Mouse (Mus musculus): ENCODE results near the gene Piezo1. TPM values are rescaled to one million over a fixed set of nuclear protein-coding genes. Genes with fewer than 3 reads are reported as not detected.

Piezo1 gene
- polyA plus RNA-seq, 1 experiment = 156 TPM

DNA sequence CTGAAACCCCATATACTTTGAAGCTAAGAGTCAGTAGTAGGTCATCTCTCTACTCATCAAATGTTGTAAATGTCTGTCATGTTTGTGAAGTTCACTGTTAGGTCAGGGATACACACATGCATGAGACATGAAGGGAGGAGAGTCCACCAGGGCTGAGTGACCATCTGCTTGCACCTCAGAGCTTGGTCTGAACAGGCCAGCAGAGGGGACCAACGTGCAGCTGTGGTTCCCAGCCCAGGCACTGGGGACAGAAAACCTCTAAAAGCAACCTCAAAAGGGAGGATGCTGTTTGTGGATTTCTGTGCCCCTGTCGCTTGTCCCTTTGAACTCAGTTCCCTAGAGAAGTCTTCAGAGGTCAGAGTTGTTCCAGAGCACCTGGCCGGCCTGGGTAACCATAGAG lies 105.9 kb downstream of the Piezo1 start:
- Histone ChIP-seq H3ac (ENCODE audit: control insufficient read depth, insufficient read length) (no peak overlapping the region), H3K27me3 (ENCODE audit: control insufficient read depth, insufficient read depth, insufficient read length) (no peaks in the 10 kb centered on the region), H3K79me2 (ENCODE audit: control insufficient read depth, insufficient read depth) (peaks cover 16% of the 10 kb centered on the region), H3K4me2 (ENCODE audit: low read depth) (peak overlapping the region; percentile 84), H3K4me3 (no peak overlapping the region), H3K36me3 (ENCODE audit: control insufficient read depth, insufficient read depth) (no peaks in the 10 kb centered on the region)
- TF ChIP-seq E2F4 (IDR thresholded peaks at IDR 0.05; ENCODE audit: insufficient read depth) = no peak
- TF ChIP-seq TCF3 (IDR thresholded peaks at IDR 0.05; ENCODE audit: insufficient read length, low read depth) = no peak
- peak in 1 of 3 experiments; percentile 40 for TF ChIP-seq MYOG (IDR thresholded peaks at IDR 0.05; ENCODE audit: control insufficient read depth in 1 of 3, insufficient read depth in 1 of 3, insufficient read length in 2 of 3, low read depth in 2 of 3)
- peak in 1 of 3 experiments; percentile 18 for TF ChIP-seq MYOD1 (IDR thresholded peaks at IDR 0.05; ENCODE audit: control insufficient read depth in 1 of 3, insufficient read length in 2 of 3, low read depth in 2 of 3)

DNA sequence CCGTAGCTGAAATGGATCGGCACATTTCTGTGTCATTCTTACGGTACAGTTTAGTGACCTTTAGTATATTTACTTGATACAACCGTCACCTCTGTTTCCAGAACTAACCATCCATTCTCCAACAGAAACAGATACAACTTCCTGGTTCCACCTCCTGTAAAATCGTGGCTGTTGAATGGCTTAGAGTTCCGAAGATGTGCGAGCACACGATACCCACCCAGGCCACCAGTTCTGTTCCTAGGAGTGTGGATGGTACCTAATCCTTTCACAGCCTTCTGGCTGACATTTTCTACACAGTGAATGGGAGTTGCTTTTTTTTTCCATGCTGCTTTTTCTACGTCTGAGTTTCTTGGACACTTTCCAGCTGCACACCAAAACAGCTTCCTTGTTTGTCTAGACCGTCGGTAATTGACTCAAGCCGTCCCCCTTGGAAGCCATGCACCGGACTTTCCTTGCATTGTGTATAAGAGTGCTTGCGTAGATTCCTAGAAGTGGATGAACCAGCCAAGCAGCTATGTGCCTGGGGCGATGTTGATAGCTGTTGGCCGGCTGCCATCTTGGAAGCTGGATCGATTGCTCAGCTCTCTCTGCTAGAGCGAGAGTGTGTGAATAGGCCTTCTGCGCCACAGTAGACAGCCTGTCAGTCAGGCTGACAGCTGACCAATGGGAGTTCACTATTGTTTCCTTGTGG lies 106.9 kb downstream of the Piezo1 start:
- Histone ChIP-seq H3K36me3 (ENCODE audit: control insufficient read depth, insufficient read depth) (no peaks in the 10 kb centered on the region), H3K79me2 (ENCODE audit: control insufficient read depth, insufficient read depth) (peaks cover 16% of the 10 kb centered on the region), H3K4me2 (ENCODE audit: low read depth) (peak overlapping the region; percentile 84), H3K27me3 (ENCODE audit: control insufficient read depth, insufficient read depth, insufficient read length) (no peaks in the 10 kb centered on the region), H3K4me3 (peak overlapping the region; percentile 65), H3ac (ENCODE audit: control insufficient read depth, insufficient read length) (peak overlapping the region; percentile 13)
- TF ChIP-seq POLR2A (IDR thresholded peaks at IDR 0.05; ENCODE audit: insufficient read length, low read depth) = peak; percentile 29
- no peak for TF ChIP-seq TCF12 (IDR thresholded peaks at IDR 0.05; ENCODE audit: insufficient read depth, poor library complexity, severe bottlenecking)

DNA sequence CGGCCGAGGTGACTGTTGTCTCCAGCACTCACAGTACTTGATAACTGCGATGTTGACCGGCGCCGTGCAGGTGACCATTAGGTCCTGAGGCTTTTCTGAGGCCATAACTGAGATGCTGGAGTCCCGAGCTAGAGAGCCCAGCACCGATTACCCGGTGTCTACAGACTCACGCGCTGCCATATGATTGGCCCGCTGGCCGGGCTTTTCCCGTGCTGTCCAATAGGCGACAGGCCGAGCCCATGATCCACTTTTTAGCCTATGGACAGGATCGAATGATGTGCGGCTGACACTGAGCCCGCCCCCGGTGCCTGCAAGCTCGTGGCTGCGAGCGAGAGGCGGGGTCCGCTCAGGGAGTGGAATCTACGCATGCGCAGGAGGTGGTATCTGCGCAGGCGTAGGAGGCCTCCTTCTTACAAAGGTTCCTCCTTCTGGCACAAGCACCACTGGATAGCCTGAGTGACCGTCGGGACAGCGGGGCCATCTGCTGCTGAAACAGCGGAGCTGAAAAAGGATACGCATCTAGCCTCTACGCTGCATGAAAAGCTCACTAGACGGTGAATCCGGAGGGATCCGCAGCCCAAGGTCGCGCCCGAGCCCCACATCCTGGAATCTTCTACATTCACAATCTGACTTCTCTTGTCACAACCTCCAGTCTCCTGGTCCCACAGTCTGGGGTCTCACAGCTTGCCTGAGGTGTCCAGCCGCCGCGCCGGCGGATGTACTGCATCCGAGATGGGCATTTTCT lies 107.7 kb downstream of the Piezo1 start, which contains the start of gene Mvd:
Gene Mvd, minus strand, starts transcription at position 161 of the 745 bp plus-strand sequence.
- Histone ChIP-seq H3K4me3 (peak within 1 kb of the TSS; percentile 65), H3ac (ENCODE audit: control insufficient read depth, insufficient read length) (peak within 1 kb of the TSS; percentile 13), H3K79me2 (ENCODE audit: control insufficient read depth, insufficient read depth) (peaks cover 16% of the 10 kb centered on the region), H3K4me2 (ENCODE audit: low read depth) (peak within 1 kb of the TSS; percentile 91), H3K36me3 (ENCODE audit: control insufficient read depth, insufficient read depth) (peaks cover 4% of the 10 kb centered on the region), H3K27me3 (ENCODE audit: control insufficient read depth, insufficient read depth, insufficient read length) (no peaks in the 10 kb centered on the region)
- TF ChIP-seq MYOD1 (IDR thresholded peaks at IDR 0.05; ENCODE audit: control insufficient read depth in 1 of 3, insufficient read length in 2 of 3, low read depth in 2 of 3) = peak in 2 of 3 experiments; percentile 6 to 11
- TF ChIP-seq REST (IDR thresholded peaks at IDR 0.05; ENCODE audit: insufficient read depth, insufficient read length) = no peak
- TF ChIP-seq TCF12 (IDR thresholded peaks at IDR 0.05; ENCODE audit: insufficient read depth, poor library complexity, severe bottlenecking) = no peak
- TF ChIP-seq MYOG (IDR thresholded peaks at IDR 0.05; ENCODE audit: control insufficient read depth in 1 of 3, insufficient read depth in 1 of 3, insufficient read length in 2 of 3, low read depth in 2 of 3) = peak in 1 of 3 experiments; percentile 4
- peak; percentile 95 for TF ChIP-seq POLR2AphosphoS2 (IDR thresholded peaks at IDR 0.05; ENCODE audit: insufficient read length, low read depth)
- TF ChIP-seq E2F4 (IDR thresholded peaks at IDR 0.05; ENCODE audit: insufficient read depth) = no peak
- TF ChIP-seq MAX (IDR thresholded peaks at IDR 0.05; ENCODE audit: low read depth) = no peak
- TF ChIP-seq POLR2A (IDR thresholded peaks at IDR 0.05; ENCODE audit: insufficient read length, low read depth) = peak; percentile 94
- peak; percentile 28 for TF ChIP-seq SRF (IDR thresholded peaks at IDR 0.05; ENCODE audit: control insufficient read depth, insufficient read length, low read depth)

DNA sequence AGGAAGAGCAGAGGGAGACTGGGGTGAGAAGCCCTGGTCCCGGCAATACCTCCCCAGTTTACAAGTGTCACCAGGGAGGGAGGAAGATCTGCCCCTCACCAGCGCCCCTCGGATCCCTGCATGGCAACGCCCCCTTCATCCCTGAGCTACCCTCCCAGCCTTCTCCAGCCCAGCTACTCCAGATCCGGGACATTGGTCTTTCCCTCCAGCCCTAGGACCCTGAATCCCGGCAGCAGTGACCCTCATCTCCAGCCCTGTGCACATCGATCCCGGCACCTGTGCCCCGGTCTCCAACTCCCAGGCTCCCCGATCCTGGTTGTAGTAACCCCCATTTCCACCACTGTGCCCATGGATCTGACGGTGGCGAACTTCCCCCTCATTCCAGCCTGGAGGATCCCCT lies 108.3 kb downstream of the Piezo1 start:
- Histone ChIP-seq H3ac (ENCODE audit: control insufficient read depth, insufficient read length) (peak overlapping the region; percentile 13), H3K27me3 (ENCODE audit: control insufficient read depth, insufficient read depth, insufficient read length) (no peaks in the 10 kb centered on the region), H3K79me2 (ENCODE audit: control insufficient read depth, insufficient read depth) (peaks cover 16% of the 10 kb centered on the region), H3K4me2 (ENCODE audit: low read depth) (peak overlapping the region; percentile 91), H3K4me3 (peak overlapping the region; percentile 65), H3K36me3 (ENCODE audit: control insufficient read depth, insufficient read depth) (peaks cover 4% of the 10 kb centered on the region)
- TF ChIP-seq TCF12 (IDR thresholded peaks at IDR 0.05; ENCODE audit: insufficient read depth, poor library complexity, severe bottlenecking) = no peak
- no peak for TF ChIP-seq POLR2AphosphoS2 (IDR thresholded peaks at IDR 0.05; ENCODE audit: insufficient read length, low read depth)
- TF ChIP-seq POLR2A (IDR thresholded peaks at IDR 0.05; ENCODE audit: insufficient read length, low read depth) = no peak
- TF ChIP-seq E2F4 (IDR thresholded peaks at IDR 0.05; ENCODE audit: insufficient read depth) = no peak
- TF ChIP-seq CEBPB (IDR thresholded peaks at IDR 0.05; ENCODE audit: insufficient read depth, poor library complexity, severe bottlenecking) = no peak
- no peak for TF ChIP-seq TCF3 (IDR thresholded peaks at IDR 0.05; ENCODE audit: insufficient read length, low read depth)
- TF ChIP-seq SRF (IDR thresholded peaks at IDR 0.05; ENCODE audit: control insufficient read depth, insufficient read length, low read depth) = no peak
- TF ChIP-seq USF1 (IDR thresholded peaks at IDR 0.05; ENCODE audit: low read depth) = no peak
- TF ChIP-seq MAX (IDR thresholded peaks at IDR 0.05; ENCODE audit: low read depth) = no peak

DNA sequence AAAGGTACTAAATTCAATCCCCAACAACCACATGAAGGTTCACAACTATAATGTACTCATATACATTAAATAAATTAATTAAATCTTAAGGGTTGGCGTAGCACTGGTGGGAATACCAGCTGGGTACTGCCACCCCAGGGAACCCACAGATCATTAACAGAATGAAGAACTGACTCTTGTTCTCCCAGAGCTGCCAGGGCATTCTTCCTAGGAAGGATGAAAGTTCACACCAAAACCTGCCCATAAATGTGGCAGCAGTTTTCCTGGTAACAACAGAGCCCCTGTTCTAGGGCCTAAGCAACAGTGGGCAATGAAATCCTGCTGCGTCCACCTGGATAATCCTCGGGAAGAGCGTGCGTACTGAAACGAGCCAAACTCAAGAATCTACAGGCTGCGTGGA lies 108.8 kb downstream of the Piezo1 start:
- H3K4me2 ChIP-seq (ENCODE audit: low read depth) = peak overlapping the region; percentile 91
- peaks cover 4% of the 10 kb centered on the region for H3K36me3 ChIP-seq (ENCODE audit: control insufficient read depth, insufficient read depth)
- peaks cover 16% of the 10 kb centered on the region for H3K79me2 ChIP-seq (ENCODE audit: control insufficient read depth, insufficient read depth)
- H3K4me3 ChIP-seq = peak overlapping the region; percentile 65
- H3K27me3 ChIP-seq (ENCODE audit: control insufficient read depth, insufficient read depth, insufficient read length) = no peaks in the 10 kb centered on the region
- TF ChIP-seq USF1 (IDR thresholded peaks at IDR 0.05; ENCODE audit: low read depth) (no peak), TCF3 (IDR thresholded peaks at IDR 0.05; ENCODE audit: insufficient read length, low read depth) (no peak), REST (IDR thresholded peaks at IDR 0.05; ENCODE audit: insufficient read depth, insufficient read length) (no peak), MYOD1 (IDR thresholded peaks at IDR 0.05; ENCODE audit: control insufficient read depth in 1 of 3, insufficient read length in 2 of 3, low read depth in 2 of 3) (no peak), TCF12 (IDR thresholded peaks at IDR 0.05; ENCODE audit: insufficient read depth, poor library complexity, severe bottlenecking) (no peak), MYOG (IDR thresholded peaks at IDR 0.05; ENCODE audit: control insufficient read depth in 1 of 3, insufficient read depth in 1 of 3, insufficient read length in 2 of 3, low read depth in 2 of 3) (no peak), MAX (IDR thresholded peaks at IDR 0.05; ENCODE audit: low read depth) (no peak), SRF (IDR thresholded peaks at IDR 0.05; ENCODE audit: control insufficient read depth, insufficient read length, low read depth) (no peak)
- H3ac ChIP-seq (ENCODE audit: control insufficient read depth, insufficient read length) = peak overlapping the region; percentile 13

Data from myocyte (in vitro differentiated cells).